Mouse (Mus musculus) MEL-GATA-1-ER (cell line): Measurements from ENCODE around the gene Hspa12b.

Experiments
- DNase-seq: peaks from one replicate; pipeline ENCODE4 v3.0.0-alpha.2; 2012; ENCODE audit warnings: low read depth; ENCODE audit errors: extremely low read depth

Gene Hspa12b

DNA sequence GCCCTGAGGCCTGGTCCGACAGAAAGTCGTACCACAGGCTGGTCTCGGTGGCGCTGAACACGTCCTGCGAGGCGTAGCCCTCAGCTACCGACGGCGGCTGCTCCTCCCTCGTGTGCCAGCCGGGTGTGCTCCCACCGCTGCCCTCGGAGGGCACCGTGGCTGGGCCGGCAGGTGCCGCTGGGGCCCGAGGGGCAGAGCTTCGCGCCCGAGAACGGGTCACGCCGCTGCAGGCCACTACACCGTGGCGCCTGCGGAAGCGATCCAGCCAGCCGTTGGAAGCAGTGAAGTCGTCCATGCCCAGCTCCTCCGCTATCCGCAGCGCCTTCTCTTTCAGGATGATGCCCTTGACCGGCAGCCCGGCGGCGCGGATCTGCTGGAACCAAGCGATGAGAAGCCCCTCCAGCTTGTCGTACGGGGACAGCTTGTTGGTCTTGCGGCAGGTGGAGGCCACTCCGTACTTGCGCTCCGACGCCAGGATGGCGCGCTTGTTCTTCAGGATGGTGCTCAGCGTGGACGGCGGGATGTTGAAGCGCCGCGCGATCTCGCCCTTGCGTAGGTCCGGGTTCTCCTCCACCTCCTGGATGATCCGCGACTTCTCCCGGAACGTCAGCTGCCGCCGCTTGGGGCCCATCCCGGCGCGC, 52.3 kb downstream of the Hspa12b start:
- DNase-seq: no peak

DNA sequence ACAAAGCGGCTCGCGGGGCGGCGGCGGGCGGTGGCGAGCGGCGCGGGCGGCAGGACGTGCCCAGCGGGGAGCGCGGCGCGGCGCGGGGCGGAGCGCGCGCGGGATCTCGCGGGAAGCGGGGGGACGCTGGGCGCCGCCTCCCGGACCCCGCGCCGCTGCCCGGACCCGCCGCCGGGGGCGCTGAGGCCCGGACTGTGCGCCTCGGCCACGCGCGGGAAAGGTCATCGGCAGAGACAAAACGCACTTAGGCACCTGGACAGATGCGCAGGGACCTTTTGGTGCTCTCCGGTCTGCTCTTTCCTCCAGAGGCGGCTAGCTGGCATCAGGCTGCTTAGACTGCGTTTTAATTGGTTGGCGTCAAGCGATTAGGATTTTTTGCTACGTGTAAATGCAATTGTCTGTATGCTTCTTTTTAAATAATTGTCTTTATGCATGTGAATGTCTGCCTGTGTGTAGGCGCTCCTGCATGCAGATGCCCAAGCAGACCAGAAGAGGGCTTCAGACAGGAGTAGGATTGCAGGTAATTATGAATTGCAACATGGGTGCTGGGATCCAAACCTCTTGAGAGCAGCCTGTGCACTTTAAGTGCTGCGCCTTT, 53.0 kb downstream of the Hspa12b start, which contains the start of gene Cenpb:
Cenpb (minus strand) TSS at position 78 of the 598 bp plus-strand sequence.
- DNase-seq: peak; percentile 77

DNA sequence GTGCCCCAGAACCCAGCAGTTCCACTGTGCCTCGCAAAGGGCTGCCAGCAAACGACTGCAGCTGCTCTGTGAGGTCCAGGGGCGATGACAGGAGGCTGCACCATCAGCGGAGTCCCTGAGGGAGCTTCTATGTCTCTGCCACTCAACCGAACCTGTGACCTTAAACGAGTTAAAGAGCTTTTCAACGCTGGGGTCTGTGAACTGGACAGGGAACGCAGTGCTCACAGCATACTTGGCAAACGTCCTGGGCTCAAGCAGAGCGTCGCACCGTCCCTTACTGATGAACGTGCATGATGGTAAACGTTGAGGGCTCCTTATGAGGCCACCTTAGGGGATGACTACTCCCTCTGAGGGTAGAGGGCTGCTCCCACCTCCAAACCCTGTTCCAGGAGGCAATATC, 59.3 kb downstream of the Hspa12b start:
- no peak for DNase-seq

DNA sequence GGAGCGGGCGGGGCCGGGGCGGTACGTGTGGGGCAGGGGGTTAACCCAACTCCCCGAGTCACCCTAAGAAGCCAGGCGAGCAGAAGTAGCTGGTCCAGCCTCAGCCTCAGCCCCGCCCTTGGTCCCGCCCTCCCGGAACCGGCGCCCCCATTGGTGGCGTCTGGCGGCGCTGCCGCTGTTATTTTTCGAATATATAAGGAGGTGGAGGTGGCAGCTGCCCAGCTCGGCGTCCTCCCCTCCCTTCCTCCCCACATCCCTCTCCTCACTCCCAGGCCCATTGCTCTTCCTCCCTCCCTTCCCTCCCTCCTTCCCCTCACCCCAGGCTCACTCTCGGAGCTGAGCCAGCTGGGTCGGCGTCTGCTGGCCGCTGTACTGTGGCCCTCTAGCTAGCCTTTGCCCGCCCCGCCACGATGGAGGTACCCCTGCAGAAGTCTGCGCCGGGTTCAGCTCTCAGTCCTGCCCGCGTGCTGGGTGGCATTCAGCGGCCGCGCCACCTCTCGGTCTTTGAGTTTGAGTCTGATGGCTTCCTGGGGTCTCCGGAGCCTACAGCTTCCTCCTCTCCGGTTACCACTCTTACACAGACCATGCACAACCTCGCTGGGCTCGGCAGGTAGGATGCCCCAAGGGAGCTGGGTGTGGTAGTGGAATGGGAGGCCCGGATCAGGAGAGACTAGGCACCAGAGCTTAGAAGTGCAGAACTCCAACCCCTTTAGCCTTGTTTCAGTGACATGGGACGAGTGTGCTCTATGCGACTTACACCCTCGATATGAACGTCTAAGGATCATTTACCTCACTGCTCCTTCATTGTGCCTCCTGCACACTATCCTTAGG, 59.9 kb downstream of the Hspa12b start, which contains the start of the genes Cdc25b and Spef1:
Cdc25b (plus strand) TSS at position 179 of the 831 bp plus-strand sequence.
Spef1 (minus strand) TSS at position 512 of the 831 bp plus-strand sequence.
- DNase-seq: peak; percentile 79

DNA sequence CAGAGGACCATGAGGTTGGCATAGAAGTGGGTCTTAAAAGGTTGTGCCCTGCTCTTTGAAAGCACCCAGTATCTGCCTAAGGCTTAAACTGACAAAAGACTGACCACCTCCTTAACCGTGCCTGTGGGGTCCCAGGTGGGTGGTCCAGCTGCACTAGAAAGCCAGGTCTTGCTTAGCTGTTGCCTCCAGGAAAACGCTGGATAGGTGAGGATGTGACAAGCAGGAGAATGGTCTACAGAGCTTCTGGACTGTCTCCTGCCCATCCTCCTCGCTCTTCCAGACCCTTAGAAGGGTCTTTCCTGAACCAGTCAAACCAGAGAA, 60.5 kb downstream of the Hspa12b start:
- no peak for DNase-seq

DNA sequence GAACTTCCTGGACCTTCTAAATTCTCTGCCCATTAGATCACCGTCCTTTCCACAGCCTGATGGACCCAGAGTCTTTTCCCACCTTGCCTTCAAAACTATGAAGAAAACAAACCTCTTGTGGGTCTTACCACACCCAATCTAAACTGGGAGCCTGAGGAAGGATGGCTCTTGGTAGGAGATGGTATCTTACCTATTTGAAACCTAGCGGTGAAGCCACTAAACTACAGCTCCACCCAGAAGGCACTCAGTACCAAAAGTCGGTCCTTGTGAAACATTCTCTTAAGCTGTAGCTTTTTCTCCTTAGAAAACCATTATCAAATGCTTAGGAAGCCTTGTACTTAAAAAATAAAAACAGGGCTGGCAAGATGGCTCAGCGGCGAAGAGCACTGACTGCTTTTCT, 61.2 kb downstream of the Hspa12b start:
- DNase-seq: no peak

DNA sequence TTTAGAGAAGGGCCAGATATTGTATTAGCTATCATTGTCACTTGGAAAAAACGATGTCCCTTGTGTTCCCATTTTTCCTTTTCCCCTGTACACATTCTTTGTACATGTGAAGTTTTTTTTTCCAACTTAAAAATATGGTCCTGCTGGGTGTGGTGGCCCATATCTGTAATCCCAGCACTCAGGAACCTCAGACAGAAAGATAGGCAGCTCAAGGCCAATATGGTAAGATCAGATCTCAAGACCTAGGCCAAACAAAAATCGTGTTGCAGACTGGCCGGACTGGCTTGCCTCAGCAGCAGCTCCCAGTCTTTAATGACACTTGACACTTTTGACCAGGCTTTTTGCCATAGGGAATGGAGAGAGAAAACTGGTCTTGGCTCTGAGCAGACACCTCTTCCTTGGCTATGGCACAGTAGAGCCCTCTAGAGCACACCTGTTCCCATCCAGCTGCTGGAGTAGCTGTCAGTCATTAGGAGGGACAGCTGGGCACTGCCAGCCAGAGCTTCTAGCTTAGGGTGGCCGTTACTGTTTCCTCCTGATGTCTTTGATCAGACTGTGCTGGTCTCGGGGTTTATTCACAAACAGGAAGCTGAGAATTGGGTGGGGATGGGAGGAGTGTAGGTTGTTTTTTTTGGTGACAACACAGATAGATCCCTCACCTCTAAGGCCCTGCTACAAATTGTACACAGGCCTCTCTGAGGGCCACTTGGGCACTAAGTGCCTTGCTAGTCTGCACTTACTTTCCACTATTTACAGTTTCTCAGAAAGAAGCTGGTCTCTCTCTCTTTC, 62.6 kb downstream of the Hspa12b start:
- DNase-seq: no peak

DNA sequence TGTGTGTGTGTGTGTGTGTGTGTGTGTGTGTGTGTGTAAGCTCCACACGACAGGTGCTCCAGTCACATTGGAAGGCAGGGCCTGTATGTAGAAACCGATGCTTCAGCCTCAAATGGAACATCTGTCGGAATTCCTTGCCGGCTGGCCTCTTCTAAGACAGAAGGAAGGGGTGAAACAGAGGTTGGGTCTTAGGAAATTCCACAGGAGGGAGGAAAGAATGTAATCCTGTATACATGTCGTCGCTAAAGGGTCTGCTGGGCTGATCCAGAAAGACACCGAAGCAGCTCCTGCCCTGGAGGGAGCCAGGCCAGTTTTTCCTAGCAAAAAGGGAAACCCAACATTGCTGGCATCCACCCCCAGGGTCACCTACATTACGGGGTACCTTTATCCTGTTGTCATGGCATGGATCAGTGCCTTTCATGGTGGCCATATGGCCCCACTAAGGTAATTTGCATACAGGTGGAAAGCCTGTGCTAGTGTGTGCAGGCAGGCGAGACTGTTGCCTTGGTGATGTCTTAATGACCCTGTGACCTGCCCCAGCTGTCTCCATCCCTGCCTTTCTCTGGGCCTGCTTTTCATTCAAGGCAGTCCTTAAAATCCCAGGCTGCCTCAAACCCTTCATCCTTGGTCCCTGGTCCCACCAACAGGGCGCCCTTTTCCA, 63.4 kb downstream of the Hspa12b start:
- no peak for DNase-seq

DNA sequence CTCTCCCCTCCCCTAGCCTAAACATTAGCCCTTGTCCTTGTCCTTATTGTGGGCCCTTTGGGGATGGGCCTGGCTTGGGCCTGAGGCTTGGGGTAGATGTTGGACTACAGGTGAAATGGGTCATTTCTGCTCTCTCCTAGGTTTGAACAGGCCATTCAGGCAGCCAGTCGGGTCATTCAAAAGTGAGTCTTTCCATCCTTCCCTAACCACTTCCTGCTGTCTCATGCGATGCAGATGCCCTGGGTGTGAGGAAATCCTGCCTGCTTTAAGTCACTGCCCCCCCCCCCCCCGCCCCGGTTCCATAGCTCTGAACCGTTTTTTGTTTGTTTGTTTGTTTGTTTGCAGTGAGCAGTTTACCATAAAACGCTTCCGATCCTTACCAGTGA, 63.9 kb downstream of the Hspa12b start:
- no peak for DNase-seq
